Mouse (Mus musculus) monocyte, adult 5-6 weeks (primary cell): ENCODE measurements around the gene Gm11011. TPM values are rescaled to one million over a fixed set of nuclear protein-coding genes. Genes with fewer than 3 reads are reported as not detected.

Experiments
- ATAC-seq: fragments of 153-309, 156-312 bp; replicated peaks from 2 replicates; pipeline ENCODE4 v1.8.0; 2017; ENCODE audit warnings: mild to moderate bottlenecking; ENCODE audit not compliant: low TSS enrichment, insufficient number of reproducible peaks, severe bottlenecking, poor library complexity, low FRiP score
- total RNA-seq: library from RNA; stranded (forward); fragments of 200-1000, 200-491, 200-594 nt; gene quantifications from 3 replicates; pipeline ENCODE4 v1.2.3, GENCODE M21; 2017

Gm11011 gene
- total RNA-seq, 1 experiment from 2014 or later: not detected

DNA sequence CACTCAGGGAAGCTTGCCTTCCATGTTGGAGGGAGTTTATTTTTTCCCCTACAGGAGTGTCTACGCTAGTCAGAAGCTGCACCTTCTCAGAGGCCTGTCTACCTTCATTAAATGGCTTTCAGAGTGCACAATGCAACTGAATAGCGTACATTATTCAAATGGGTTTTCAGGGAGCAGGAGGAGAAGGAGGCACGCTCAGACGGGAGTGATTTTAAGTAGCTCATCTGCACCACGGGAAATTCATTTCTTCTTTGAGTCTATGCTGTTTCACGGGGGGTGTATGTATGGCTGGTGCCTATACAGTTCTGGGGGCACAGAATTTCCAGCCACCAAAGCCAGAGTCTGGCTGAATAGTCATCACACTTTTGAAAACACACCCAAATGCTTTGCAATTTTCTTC is 9.8 kb upstream of the Gm11011 start:
- no peak for ATAC-seq

- no peak for ATAC-seq
These were observed 6.2 kb upstream of the Gm11011 start for GRCm38 (mm10) chr2:169593742-169594141.

DNA sequence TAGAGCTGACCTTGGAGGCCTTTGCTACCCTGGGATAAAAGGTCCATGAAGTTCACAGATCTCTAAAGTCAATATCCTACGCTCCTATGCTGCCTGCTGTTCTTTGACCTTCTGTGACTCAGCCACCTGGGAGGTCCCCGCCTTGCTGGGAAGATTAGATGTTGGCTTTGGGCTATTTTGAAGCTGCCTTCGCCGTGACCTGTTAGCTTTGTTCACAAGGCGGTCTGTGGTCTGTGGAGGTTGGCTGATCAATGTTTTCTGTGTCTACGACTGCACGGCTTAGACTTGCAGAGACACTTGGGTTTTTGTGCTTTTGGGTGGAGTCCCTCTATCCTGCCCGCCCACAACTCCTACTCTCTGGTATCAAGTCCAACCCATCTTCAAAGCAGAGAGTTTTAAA is 2.9 kb upstream of the Gm11011 start:
- no peak for ATAC-seq

DNA sequence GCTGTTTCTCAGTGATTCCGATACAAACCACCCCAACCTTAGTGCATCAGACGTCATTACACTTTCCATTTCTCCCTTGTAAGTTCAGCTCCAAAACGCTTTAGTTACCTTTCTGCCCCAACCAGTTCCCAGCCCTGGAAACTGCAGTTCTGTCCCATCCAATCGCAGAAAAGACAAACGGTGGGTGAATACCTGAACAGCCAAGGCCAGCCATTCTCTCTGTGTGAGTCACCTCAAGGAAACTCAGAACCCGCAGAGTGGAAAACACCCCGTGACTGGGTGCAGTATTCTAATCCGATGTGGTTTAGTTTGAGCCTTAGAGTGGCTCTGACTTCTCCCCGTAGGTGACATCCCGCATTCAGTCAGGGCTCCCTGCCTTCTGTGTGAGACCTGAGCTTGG is 2.2 kb upstream of the Gm11011 start:
- no peak for ATAC-seq

- ATAC-seq: no peak
These were observed 857 bp downstream of the Gm11011 start for GRCm38 (mm10) chr2:169586688-169587087.

DNA sequence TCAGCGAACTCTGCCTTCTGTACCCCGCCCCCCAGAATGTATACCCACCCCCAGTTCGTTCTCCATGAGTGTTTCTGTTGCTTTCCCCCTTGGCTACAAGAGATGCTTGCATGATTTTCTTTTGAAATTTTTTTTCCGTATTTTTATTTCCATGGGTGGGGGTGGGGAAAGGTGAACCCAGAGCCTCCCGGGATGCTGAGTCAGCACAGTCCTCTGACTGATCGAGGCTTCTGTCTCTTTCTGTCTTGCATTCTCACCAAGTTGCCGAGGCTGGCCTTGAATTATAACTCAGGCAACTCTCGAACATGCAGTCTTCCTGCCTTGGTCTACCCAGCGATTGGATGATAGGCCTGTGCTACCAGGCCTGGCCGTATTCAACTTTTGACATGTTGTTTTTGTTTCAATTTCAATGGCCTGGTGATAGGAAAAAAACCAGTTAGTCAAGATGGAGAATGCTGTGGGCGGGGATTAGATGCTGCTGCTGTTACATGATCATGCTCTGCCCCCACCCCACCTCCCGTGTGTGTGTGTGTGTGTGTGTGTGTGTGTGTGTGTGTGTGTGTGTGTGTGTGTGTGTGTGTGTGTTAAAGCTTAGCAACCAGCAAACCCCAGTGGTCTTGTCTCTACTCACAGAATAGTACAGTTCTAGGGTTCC is 1.8 kb downstream of the Gm11011 start:
- no peak for ATAC-seq

GRCm38 (mm10) chr2:169584745-169585456 is 2.6 kb downstream of the Gm11011 start:
- no peak for ATAC-seq

DNA sequence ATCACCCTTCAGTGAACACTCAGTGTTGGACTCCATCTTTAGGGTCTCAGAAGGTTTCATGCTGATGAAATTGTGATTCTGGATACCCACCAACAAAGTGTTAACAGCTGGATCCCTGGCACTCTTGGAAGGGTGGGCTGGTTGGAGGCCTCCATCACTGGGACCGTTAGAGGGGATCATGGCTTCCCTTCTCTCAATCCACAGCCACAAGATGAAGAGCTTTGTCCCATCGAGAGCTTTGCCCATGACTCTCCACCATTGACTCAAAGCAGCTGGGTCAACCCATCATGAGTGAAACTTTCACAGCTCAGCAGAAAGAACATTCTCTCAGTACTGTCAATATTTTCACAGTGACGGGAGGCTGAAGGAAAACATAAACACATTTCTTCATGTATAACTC is 4.1 kb downstream of the Gm11011 start:
- ATAC-seq: no peak

DNA sequence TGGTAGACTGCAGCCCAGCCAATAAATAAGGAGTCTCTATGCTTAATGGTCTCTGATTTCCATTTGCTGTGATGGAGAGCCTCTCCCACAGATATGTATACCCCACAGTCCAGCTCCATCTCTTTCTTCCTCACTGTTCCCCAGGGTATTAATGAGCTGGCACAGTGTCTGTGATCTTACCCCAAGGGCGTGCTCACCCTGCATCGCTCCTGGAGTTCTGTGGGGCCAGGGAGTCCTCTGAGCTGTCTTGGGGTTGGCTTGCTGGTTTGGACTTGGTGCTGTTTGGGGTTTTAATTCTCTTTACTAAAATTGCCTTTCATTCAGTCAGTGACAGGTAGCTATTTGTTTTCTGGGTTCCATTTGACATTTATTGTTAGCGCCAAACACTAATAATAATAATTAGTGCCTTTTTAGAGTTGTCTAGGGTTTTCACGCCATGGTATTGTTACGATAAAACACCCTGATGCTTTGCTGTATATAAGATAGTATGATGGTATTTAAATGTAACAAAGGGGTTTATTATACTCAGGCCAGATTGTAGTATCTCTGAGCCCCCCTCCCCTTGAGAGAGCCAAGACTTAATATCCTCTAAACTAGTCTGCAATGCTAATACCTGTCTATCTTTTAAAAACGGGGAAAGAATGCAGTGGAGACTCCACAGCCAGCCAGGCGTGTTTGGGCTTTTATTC is 9.9 kb downstream of the Gm11011 start:
- ATAC-seq: no peak

- ATAC-seq: no peak
These were observed 17.5 kb downstream of the Gm11011 start for GRCm38 (mm10) chr2:169570063-169570462.

DNA sequence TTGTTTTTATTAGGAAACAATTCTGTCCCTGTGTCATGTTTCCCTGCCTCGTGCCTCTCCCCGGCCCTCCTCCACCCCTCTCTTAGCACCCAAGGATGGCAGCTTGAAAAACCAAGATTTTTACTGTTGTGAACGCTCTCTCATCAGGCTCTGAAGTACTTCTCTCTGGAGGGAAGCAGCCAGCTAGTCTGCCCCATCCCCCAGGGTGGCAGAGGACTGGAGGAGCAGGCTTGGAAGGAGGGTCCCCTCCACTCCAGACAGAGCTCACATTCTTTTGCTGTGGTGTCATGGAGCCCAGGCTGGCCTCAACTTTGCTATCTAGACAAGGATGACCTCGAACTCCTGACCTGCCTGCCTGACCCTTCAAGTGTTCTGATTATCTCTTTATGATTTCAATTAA is 21.4 kb downstream of the Gm11011 start:
- no peak for ATAC-seq

DNA sequence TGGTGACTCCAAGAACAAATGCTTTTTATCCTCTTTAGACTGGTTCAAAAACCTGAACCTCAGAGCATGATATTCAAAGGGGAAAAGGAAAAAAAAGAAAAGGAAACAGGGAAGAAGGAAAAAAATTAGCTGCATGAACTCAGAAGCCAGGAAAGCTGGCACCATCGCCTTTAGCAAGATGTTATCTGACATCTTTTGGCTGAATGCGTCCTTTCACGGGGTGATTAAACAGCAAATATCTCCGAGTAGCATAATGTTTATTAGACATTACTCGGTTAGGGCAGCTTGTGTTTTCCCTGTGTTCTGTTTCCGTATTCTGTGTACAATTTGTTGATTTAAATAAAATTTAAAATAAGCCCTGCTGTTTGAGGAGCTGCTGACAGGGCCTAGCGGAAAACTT is 21.8 kb downstream of the Gm11011 start:
- ATAC-seq: no peak

DNA sequence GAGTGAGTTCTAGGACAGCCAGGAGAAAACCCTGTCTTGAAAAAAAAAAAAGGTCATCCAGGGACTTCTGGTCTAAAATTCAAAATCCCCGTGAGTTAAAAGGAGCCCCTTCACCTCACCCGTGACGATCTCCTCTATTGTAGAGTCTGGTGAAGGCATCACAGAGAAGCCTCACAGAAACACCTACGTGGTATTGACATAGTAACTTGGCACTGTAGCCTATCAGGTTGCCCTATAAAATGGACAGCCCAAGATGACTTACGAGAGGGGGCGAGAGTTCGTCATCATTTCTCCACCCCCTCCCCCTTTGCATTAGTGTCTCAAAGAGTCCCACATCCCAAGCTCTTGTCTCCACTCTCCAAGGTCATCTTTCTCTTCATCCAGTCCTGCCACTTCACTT is 41.9 kb downstream of the Gm11011 start:
- no peak for ATAC-seq

DNA sequence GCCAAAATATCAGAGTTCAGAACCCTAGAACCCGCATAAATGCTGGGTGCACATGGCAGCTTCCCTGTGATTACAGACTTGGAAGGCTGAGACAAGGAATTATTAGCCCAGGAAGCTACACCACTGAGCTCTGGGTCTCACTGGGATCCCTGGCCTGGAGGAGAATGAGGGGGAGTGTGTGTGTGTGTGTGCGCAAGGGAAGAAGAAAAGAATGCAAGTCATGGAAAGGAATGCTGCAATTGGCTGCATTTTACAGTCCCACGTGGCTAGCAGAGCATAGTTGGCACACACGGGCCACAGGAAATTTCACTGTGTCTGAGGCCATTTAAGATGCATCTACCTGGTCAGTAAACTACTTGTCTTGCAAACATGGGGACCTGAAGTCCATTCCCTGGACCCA is 48.6 kb downstream of the Gm11011 start:
- no peak for ATAC-seq

Other genes with a start within 250 kb of the Gm11011 start
- gene Tshz2, start 45.3 kb upstream of the Gm11011 start, total RNA-seq: not detected in 3 replicates